8 mouse cellular contexts compared by ENCODE assay signal in the genomic region with DNA sequence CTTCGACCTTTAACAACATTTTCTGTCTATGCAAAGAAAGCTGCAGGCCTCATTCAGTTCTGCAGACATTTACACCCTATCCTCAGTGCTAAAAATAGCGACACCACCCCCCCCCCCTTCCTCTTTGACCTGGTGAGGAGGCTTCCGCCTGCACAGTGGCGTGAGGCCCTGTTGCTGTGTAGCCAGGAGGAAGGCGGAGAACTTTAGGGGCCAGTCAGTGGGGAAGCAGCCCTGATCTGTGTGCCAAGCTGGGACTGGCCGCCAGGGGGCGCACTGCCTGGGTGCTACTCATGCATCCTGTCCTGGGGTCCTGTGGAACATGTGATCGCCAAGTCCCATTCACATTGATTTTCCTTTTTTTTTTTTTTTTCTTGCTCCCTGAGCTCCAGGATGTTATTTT. TPM values are rescaled to one million over a fixed set of nuclear protein-coding genes. Genes with fewer than 3 reads are reported as not detected.
DNase-seq lines count a peak whose midpoint lies in the region; ATAC-seq and TF ChIP-seq lines count a peak whose summit lies in the region.

No protein-coding gene starts in this region.

- no peaks in the 10 kb centered on the region for H3K36me3 ChIP-seq in hindbrain, postnatal 0 days (ENCODE audit: insufficient read depth, low read length)

- H3K9me3 ChIP-seq in hindbrain, postnatal 0 days (ENCODE audit: low read length): no peaks in the 10 kb centered on the region

- H3K27me3 ChIP-seq in hindbrain, postnatal 0 days (ENCODE audit: insufficient read depth, low read length): no peaks in the 10 kb centered on the region

- WGBS in hindbrain, postnatal 0 days: 18% methylated on average over 8 of the region's 8 CpGs

- TF ChIP-seq CTCF in gastrocnemius, adult 2 months (IDR thresholded peaks at IDR 0.05): peak; percentile 94
- TF ChIP-seq CTCF in hindbrain, postnatal 0 days (IDR thresholded peaks at IDR 0.05; ENCODE audit: low read depth): peak; percentile 94

- H3K4me2 ChIP-seq in hindbrain, postnatal 0 days (ENCODE audit: low read depth, low read length): no peak overlapping the region

- H3K9ac ChIP-seq in hindbrain, postnatal 0 days (replicated peaks; ENCODE audit: low read length): peak overlapping the region; percentile 5; the same call in 1 of the 2 replicates

- DNase-seq in T-cell, adult 2 months (ENCODE audit: low spot score): peak; percentile 85
- DNase-seq in cerebellum, postnatal 36 days: peak; percentile 79 to 83
- peak; percentile 95 for DNase-seq in gastrocnemius, adult 2 months
- DNase-seq in hindbrain, postnatal 0 days (ENCODE audit: low spot score): peak; percentile 83
- DNase-seq in left cerebral cortex, adult 8-10 months (ENCODE audit: low spot score in 2 of 2): peak; percentile 77 to 79
- peak; percentile 79 to 81 for DNase-seq in right cerebral cortex, adult 2 months (ENCODE audit: low spot score in 2 of 2)
- DNase-seq in urinary bladder, postnatal 14 days (ENCODE audit: low spot score): peak; percentile 90

- peaks cover 46% of the 10 kb centered on the region for H3K4me1 ChIP-seq in hindbrain, postnatal 0 days (ENCODE audit: insufficient read depth, low read length)

- peak overlapping the region; percentile 44 for H3K4me3 ChIP-seq in gastrocnemius, adult 2 months
- no peak overlapping the region for H3K4me3 ChIP-seq in hindbrain, postnatal 0 days (ENCODE audit: low read length)

- intact Hi-C loops in gastrocnemius, adult 2 months (cut with DNase I): loop anchor here (1.0 to 2.0 kb wide), 2 partner anchors 17 to 25 kb away; a partner anchor contains a TSS

- peak; percentile 69 for ATAC-seq in hindbrain, postnatal 0 days
- ATAC-seq in megakaryocyte, adult 5-6 weeks (ENCODE audit: poor library complexity, severe bottlenecking): peak; percentile 96

- peak overlapping the region; percentile 88 for H3K27ac ChIP-seq in gastrocnemius, adult 2 months
- H3K27ac ChIP-seq in hindbrain, postnatal 0 days: peak overlapping the region; percentile 87

RNA-seq across cellular contexts. Expression of a gene that starts 24.3 kb away (rescaled TPM):
- total RNA-seq in gastrocnemius, adult 2 months (2021): 10 to 100 TPM; 57.5 to 97.5 TPM
- total RNA-seq in hindbrain, postnatal 0 days (2014; rRNA removed): 81.8 and 90.3 TPM in 2 replicates
- polyA plus RNA-seq in hindbrain, postnatal 0 days (2015; fragmentation: Nextera tagmentation; extraction: Ambion mirVana): 133 and 134 TPM in 2 replicates
- total RNA-seq in left cerebral cortex, adult 8-10 months (2022): 100 to 1,000 TPM; 101 to 108 (median 103) TPM
- total RNA-seq in megakaryocyte, adult 5-6 weeks (2015): 3.5 and 5.5 TPM in 2 replicates
- total RNA-seq in megakaryocyte, adult 5-6 weeks (2017): 5.3 and 13.8 TPM in 2 replicates
